Mouse (Mus musculus) ovary, adult 2 months (tissue): ENCODE results near the gene Gm5797. TPM values are rescaled to one million over a fixed set of nuclear protein-coding genes. Genes with fewer than 3 reads are reported as not detected.

Experiments used
- polyA plus RNA-seq: library from polyadenylated mRNA; depleted of rRNA; stranded (reverse); fragments of >200 nt; gene quantifications from 2 replicates; pipeline ENCODE4 v1.2.3, GENCODE M21; 2012; rRNA removed

The Gm5797 gene
- not detected in 2 replicates for polyA plus RNA-seq

DNA sequence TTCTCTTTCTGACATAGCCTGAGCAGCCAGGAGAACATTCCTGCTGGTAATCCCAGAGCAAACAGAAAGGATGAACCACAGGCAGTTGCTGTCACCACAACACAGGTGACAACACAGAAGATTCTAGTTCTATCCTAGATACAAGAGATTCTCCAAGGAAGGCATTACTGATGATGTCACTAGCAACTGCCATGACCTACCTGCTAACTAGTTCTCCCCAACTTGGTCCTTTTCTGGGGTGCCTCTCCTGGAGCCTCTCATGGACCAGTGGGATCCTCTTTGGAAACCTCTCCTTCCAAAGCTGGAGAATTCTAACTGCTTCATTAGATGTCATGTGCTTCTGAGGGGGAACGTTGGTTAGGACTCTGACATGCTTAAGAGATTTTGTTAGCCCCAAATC is at the start of gene Gm5797:
Gene Gm5797, minus strand, starts transcription at position 101 of the 400 bp plus-strand sequence.

DNA sequence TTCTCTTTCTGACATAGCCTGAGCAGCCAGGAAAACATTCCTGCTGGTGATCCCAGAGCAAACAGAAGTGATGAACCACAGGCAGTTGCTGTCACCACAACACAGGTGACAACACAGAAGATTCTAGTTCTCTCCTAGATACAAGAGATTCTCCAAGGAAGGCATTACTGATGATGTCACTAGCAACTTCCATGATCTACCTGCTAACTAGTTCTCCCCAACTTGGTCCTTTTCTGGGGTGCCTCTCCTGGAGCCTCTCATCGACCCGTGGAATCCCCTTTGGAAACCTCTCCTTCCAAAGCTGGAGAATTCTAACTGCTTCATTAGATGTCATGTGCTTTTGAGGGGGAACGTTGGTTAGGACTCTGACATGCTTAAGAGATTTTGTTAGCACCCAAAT is 32.8 kb upstream of the Gm5797 start, which contains the start of gene Gm8374:
Gene Gm8374, minus strand, starts transcription at position 101 of the 400 bp plus-strand sequence.

DNA sequence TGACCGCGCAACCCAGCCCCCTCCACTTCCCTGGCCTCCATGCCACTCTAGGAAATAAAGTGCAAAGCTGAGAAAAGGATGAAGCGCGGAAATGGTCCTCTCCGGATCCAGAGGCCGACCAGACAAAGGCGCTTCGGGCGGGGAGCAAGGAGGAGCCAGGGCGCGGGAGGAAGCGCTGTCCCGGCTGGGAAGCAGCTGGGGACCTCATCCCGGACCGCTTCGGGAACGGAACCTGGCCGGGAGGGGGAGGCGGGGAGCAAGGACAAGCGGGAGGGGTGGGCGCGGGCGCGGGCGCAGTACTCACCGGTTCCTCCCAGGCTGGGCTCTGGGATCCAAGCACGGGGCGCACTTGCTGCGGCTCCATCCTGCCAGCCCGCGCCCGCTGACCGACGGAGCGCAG is 17.5 kb downstream of the Gm5797 start, which contains the start of gene Gm3739:
Gene Gm3739, minus strand, starts transcription at position 389 of the 400 bp plus-strand sequence.

Other genes starting within 250 kb of the Gm5797 start
- gene Gm3696, start 231.8 kb downstream of the Gm5797 start, polyA plus RNA-seq: 0.12 TPM in 1 of 2 replicates, not detected in the other
- not detected in 2 replicates for gene Gm6676, start 207.0 kb downstream of the Gm5797 start, polyA plus RNA-seq
- not detected in 2 replicates for gene Gm3512, start 157.9 kb downstream of the Gm5797 start, polyA plus RNA-seq
- not detected in 2 replicates for gene Gm16434, start 137.9 kb downstream of the Gm5797 start, polyA plus RNA-seq
- gene Gm3727, start 67.7 kb downstream of the Gm5797 start, polyA plus RNA-seq: not detected in 2 replicates
- gene Gm3739, start 17.3 kb downstream of the Gm5797 start, polyA plus RNA-seq: 0.09 TPM in 1 of 2 replicates, not detected in the other
- gene Gm8374, start 32.7 kb upstream of the Gm5797 start, polyA plus RNA-seq: not detected in 2 replicates
- not detected in 2 replicates for gene Gm3755, start 118.5 kb upstream of the Gm5797 start, polyA plus RNA-seq
- not detected in 2 replicates for gene Gm3752, start 151.4 kb upstream of the Gm5797 start, polyA plus RNA-seq
- not detected in 2 replicates for gene Gm3558, start 236.2 kb upstream of the Gm5797 start, polyA plus RNA-seq